ENCODE assay signal across 8 mouse cellular contexts in genomic region chr7:28169489-28170422, GRCm38 (mm10). TPM values are rescaled to one million over a fixed set of nuclear protein-coding genes. Genes with fewer than 3 reads are reported as not detected.
DNase-seq lines count a peak whose midpoint lies in the region; ATAC-seq lines count a peak whose summit lies in the region.

Gene Fbl (plus strand): TSS chr7:28169710.

- peak within 1 kb of the TSS; percentile 66 for H3K4me3 ChIP-seq in hindbrain, embryonic 16.5 days (ENCODE audit: low read length)
- peak within 1 kb of the TSS; percentile 76 for H3K4me3 ChIP-seq in macrophage (ENCODE audit: inconsistent target)

- peak within 1 kb of the TSS; percentile 65 for H3K9ac ChIP-seq in hindbrain, embryonic 16.5 days (ENCODE audit: low read depth, low read length)

- H3K27me3 ChIP-seq in hindbrain, embryonic 16.5 days (replicated peaks; ENCODE audit: control insufficient read depth, insufficient read depth, low read length) = no peaks in the 10 kb centered on the region

- WGBS in hindbrain, embryonic 16.5 days = under 1% methylated on average over 74 of the region's 80 CpGs
- under 1% methylated on average over 75 of the region's 80 CpGs for WGBS in macrophage (ENCODE audit: missing documents)

- H3K4me2 ChIP-seq in hindbrain, embryonic 16.5 days (ENCODE audit: low read length) = peak within 1 kb of the TSS; percentile 88

- H3K79me2 ChIP-seq in macrophage (ENCODE audit: inconsistent target) = peaks cover 47% of the 10 kb centered on the region

- DNase-seq in T-cell, adult 2 months (ENCODE audit: low spot score) = peak; percentile 92
- peak; percentile 84 to 88 for DNase-seq in cerebellum, postnatal 36 days
- DNase-seq in gastrocnemius, adult 18-20 months (ENCODE audit: low spot score) = peak; percentile 92
- DNase-seq in left cerebral cortex, adult 18-20 months (ENCODE audit: low spot score in 2 of 2) = peak; percentile 90 to 93
- DNase-seq in right cerebral cortex, adult 18-20 months = peak; percentile 95
- peak; percentile 69 for DNase-seq in urinary bladder, postnatal 10 days (ENCODE audit: low spot score)

- H3K27ac ChIP-seq in hindbrain, embryonic 16.5 days (ENCODE audit: low read depth, low read length) = peak within 1 kb of the TSS; percentile 78
- H3K27ac ChIP-seq in macrophage = peak within 1 kb of the TSS; percentile 80

- no peaks in the 10 kb centered on the region for H3K9me3 ChIP-seq in hindbrain, embryonic 16.5 days (ENCODE audit: control insufficient read depth, low read length)

- H3K36me3 ChIP-seq in hindbrain, embryonic 16.5 days (ENCODE audit: control insufficient read depth, insufficient read depth, low read length) = no peaks in the 10 kb centered on the region
- no peaks in the 10 kb centered on the region for H3K36me3 ChIP-seq in macrophage (ENCODE audit: inconsistent target)

- ATAC-seq in hindbrain, embryonic 16.5 days = peak; percentile 93

- peaks cover 25% of the 10 kb centered on the region for H3K4me1 ChIP-seq in hindbrain, embryonic 16.5 days (ENCODE audit: control insufficient read depth, insufficient read depth, low read depth, low read length)

RNA-seq across cellular contexts. Expression of gene Fbl, which starts in this region (rescaled TPM):
- 10 to 100 TPM; 21.8 to 23.0 TPM for total RNA-seq in gastrocnemius, adult 18-20 months (2021)
- polyA plus RNA-seq in hindbrain, embryonic 16.5 days (2015; fragmentation: Nextera tagmentation; extraction: Ambion mirVana) = 57.1 and 66.1 TPM in 2 replicates
- 10 to 100 TPM; 47.8 to 60.2 TPM for total RNA-seq in left cerebral cortex, adult 18-20 months (2021)
- total RNA-seq in macrophage (2018; cell fraction: chromatin; rRNA removed) = 10 to 100 TPM; 15.7 to 69.6 (median 35.0) TPM
- 10 to 100 TPM; 31.8 to 58.0 (median 45.9) TPM for total RNA-seq in macrophage (2018; cell fraction: cytosol; rRNA removed)
- total RNA-seq in macrophage (2018; cell fraction: nucleus; rRNA removed) = 10 to 100 TPM; 16.3 to 82.0 (median 24.3) TPM
- polyA plus RNA-seq in macrophage (2018) = 53.7 to 146 TPM (median 80.2 TPM) in 3 replicates

Comparison
In these comparisons a context has a peak if more than half of its experiments do, and no peak if none do; other contexts are left out.
1. Peak in every context shown above with its lines: DNase-seq, ATAC-seq, H3K4me3 ChIP-seq and H3K27ac ChIP-seq.